Mouse (Mus musculus) T-cell, adult 2 months (primary cell): ENCODE data around the gene Fbxw25.
"Not testable (repeated sequence)": the region's sequence is repeated elsewhere in the genome, so short reads cannot be mapped to it uniquely, and the experiment has no call there.

Source experiments
- DNase-seq: peaks from one replicate; pipeline ENCODE4 v3.0.0; 2022; ENCODE audit warnings: low spot score

Gene Fbxw25

DNA sequence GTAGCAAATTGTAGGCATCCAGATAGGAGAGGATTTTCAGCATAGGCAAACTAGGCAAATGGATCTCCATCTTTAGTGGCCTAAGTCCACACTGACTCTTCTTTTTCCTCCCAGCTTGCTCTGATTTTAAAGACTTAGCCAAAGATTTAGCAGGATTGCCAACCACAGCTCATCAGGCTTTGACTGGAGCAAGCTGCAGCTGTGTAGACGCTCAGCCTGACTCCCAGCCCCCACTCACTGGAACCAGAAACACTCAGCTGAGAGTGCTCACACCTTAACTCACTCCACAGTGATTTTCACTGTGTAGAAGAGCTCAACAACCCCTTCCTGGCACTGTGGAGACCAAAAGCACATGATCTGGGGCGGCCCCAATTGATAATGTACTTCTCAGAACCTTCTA lies at the start of gene Fbxw25:
Fbxw25 (minus strand) TSS at position 101 of the 400 bp plus-strand sequence.
- DNase-seq: not testable (repeated sequence)

DNA sequence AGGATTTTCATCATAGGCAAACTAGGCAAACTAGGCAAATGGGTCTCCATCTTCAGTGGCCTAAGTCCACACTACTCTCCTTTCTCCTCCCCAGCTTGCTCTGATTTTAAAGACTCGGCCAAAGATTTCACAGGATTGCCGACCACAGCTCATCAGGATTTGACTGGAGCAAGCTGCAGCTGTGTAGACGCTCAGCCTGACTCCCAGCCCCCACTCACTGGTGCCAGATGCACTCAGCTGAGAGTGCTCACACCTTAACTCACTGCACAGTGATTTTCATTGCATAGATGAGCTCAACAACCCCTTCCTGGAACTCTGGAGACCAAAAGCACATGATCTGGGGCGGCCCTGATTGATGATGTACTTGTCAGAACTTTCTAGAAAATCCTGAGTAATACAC lies 38.1 kb upstream of the Fbxw25 start, which contains the start of gene Fbxw18:
Fbxw18 (minus strand) TSS at position 101 of the 400 bp plus-strand sequence.
- DNase-seq: not testable (repeated sequence)

DNA sequence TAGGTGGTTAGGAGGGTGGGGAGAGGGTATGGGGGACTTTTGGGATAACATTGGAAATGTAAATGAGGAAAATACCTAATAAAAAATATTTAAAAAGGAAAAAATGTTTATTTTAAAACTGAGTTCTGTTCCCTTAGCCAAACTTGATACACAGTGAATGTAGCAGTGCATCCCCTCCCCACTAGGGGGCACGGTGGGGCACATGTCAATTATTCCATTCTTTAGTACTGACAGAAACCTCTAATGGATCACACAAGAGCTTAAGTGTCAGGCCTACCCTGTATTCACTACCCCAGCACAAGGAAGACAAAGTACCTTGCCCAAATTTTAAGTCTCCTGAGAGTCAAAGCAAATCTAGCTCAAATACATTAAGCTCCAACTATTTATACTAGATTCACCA lies 20.8 kb upstream of the Fbxw25 start:
- DNase-seq: no peak

DNA sequence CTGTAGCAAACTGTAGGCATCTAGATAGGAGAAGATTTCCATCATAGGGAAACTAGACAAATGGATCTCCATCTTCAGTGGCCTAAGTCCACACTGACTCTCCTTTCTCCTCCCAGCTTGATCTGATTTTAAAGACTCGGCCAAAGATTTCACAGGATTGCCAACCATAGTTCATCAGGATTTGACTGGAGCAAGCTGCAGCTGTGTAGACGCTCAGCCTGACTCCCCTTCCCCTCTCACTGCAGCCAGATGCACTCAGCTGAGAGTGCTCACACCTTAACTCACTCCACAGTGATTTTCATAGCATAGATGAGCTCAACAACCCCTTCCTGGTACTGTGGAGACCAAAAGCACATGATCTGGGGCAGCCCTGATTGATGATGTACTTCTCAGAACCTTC lies 38.5 kb downstream of the Fbxw25 start, which contains the start of gene Fbxw24:
Fbxw24 (minus strand) TSS at position 101 of the 400 bp plus-strand sequence.
- not testable (repeated sequence) for DNase-seq

DNA sequence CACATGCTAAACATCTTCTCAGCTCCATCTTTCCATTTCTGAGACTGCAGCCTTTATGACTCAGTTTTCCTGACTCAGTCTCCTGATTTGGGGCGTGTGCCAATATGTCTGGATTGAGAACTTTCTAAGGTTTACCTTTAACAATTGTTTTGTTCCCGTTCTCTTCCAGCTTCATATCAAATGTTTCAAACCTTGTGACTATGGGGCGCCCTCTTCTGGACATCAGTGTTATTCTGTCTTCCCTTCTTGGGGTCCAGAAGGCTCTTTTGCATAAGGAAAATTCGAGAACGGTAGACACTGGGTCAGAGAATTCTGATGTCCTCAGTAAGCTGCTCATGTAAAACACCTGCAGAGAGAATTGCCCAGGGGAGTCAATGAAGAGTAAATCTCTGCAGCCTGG lies 57.6 kb downstream of the Fbxw25 start:
- DNase-seq: not testable (repeated sequence)

DNA sequence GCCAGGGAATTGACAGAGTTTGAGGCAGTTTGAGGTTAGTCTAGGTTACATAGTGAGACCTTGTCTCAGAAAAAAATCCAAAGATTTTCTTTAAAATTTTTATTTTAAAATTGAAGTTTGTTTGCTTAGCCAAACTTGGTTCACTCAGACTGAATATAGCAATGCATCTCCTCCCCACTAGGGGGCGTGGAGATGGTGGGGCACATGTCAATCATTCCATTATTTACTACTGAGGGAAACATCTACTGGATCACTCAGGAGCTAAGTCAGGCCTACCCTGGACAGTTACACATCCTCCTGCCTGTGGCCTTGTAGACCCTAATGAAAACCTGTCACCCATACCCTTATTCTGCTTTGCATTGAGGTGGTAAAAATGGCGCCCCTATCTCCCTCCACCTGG lies 62.3 kb downstream of the Fbxw25 start:
- DNase-seq: not testable (repeated sequence)

DNA sequence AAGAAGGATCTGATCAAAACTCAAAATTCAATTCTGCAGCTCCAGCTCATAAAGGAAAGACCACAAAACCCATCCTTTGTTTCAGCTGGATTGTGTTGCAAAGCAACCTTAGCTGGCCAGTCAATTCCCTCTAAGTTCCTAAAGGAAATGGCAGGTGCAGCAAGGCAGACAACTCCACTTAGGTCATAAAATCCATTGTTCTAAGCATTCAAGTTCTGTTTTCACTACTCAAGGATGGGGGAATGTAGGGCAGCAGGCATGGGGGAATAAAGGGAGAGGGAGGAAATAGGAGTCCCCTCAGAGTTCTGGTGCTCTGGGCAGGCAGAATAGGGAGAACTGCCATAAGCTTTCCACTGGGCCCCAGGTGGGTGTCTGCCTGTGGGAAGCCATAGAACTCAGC lies 67.2 kb downstream of the Fbxw25 start:
- DNase-seq: no peak
